Mouse (Mus musculus) adrenal gland, postnatal 25 days (tissue): ENCODE data around the gene Lama1. TPM values are rescaled to one million over a fixed set of nuclear protein-coding genes. Genes with fewer than 3 reads are reported as not detected.
"Not testable (repeated sequence)": the region's sequence is repeated elsewhere in the genome, so short reads cannot be mapped to it uniquely, and the experiment has no call there.

Source experiments
- DNase-seq: peaks from one replicate; pipeline ENCODE4 v3.0.0; 2021; ENCODE audit warnings: mixed read lengths
- total RNA-seq: library from RNA; stranded (reverse); gene quantifications from 2 replicates; pipeline ENCODE4 v1.2.3, GENCODE M21; 2021

Gene Lama1
- total RNA-seq, 1 experiment from 2014 or later: 14.1 TPM

- DNase-seq: no peak
Observed at GRCm38 (mm10) chr17:67838948-67839347, 141.9 kb downstream of the Lama1 start.

- DNase-seq: not testable (repeated sequence)
Observed at GRCm38 (mm10) chr17:67841494-67841893, 144.4 kb downstream of the Lama1 start.

- no peak for DNase-seq
Observed at GRCm38 (mm10) chr17:67861080-67861630, 164.1 kb downstream of the Lama1 start.

GRCm38 (mm10) chr17:67861744-67862535 lies 164.9 kb downstream of the Lama1 start:
- DNase-seq: peak; percentile 71

- DNase-seq: no peak
Observed at GRCm38 (mm10) chr17:67864363-67864762, 167.3 kb downstream of the Lama1 start.

- DNase-seq: no peak
Observed at GRCm38 (mm10) chr17:67864912-67865311, 167.9 kb downstream of the Lama1 start.

- DNase-seq: no peak
Observed at GRCm38 (mm10) chr17:67866026-67866425, 169.0 kb downstream of the Lama1 start.

- no peak for DNase-seq
Observed at GRCm38 (mm10) chr17:67866541-67867241, 169.6 kb downstream of the Lama1 start.

- DNase-seq: peak; percentile 83
Observed at GRCm38 (mm10) chr17:67869731-67870601, 172.9 kb downstream of the Lama1 start.

Other genes with a start within 250 kb of the Lama1 start
- gene Lrrc30, start 64.5 kb upstream of the Lama1 start, total RNA-seq: 0.33 and 1.0 TPM in 2 replicates